Mouse (Mus musculus) neural tube, embryonic 14.5 days (tissue): ENCODE measurements around the gene Bbox1. TPM values are rescaled to one million over a fixed set of nuclear protein-coding genes. Genes with fewer than 3 reads are reported as not detected.
A peak's percentile ranks its signal among the peaks of the same experiment; 100 is the strongest.

Source experiments
- ATAC-seq: fragments of 200-750 bp; cut with Nextera tagmentation; 2 replicates; pipeline ENCODE4 v1.8.0; 2017; ENCODE audit warnings: low read depth, mild to moderate bottlenecking, moderate TSS enrichment, moderate library complexity
- H3K27ac ChIP-seq: fragments of 300-500 bp; sonication (generic); 2 replicates; pipeline ENCODE4 v1.5.1; 2014; ENCODE audit warnings: low read depth, mild to moderate bottlenecking, control low read depth, low read length, moderate library complexity, mixed read lengths
- H3K27me3 ChIP-seq: fragments of 300-500 bp; sonication (generic); 2 replicates; pipeline ENCODE4 v1.6.1; 2014; ENCODE audit warnings: low read length; ENCODE audit not compliant: control insufficient read depth, insufficient read depth
- H3K36me3 ChIP-seq: fragments of 300-500 bp; sonication (generic); 2 replicates; pipeline ENCODE4 v1.6.1; 2014; ENCODE audit warnings: low read length, mixed read lengths; ENCODE audit not compliant: control insufficient read depth, insufficient read depth
- H3K4me1 ChIP-seq: fragments of 300-500 bp; sonication (generic); 2 replicates; pipeline ENCODE4 v1.6.1; 2014; ENCODE audit warnings: low read length; ENCODE audit not compliant: control insufficient read depth, insufficient read depth
- H3K4me2 ChIP-seq: fragments of 300-500 bp; sonication (generic); 2 replicates; pipeline ENCODE4 v1.6.1; 2014; ENCODE audit warnings: mild to moderate bottlenecking, low read depth, low read length, control low read depth
- H3K4me3 ChIP-seq: fragments of 300-500 bp; sonication (generic); 2 replicates; pipeline ENCODE4 v1.5.1; 2014; ENCODE audit warnings: low read depth, low read length, control low read depth, mixed read lengths
- H3K9ac ChIP-seq: fragments of 300-500 bp; sonication (generic); replicated peaks from 2 replicates; pipeline ENCODE4 v1.6.1; 2014; ENCODE audit warnings: low read depth, mild to moderate bottlenecking, control low read depth, low read length, mixed read lengths
- H3K9me3 ChIP-seq: fragments of 300-500 bp; sonication (generic); 2 replicates; pipeline ENCODE4 v1.6.1; 2016; ENCODE audit warnings: low read length; ENCODE audit not compliant: control insufficient read depth
- WGBS: fragments of 180-500 bp; shearing (Covaris S2); extraction: QIAGEN DNeasy Blood & Tissue Kit; methylation state at CpG from one replicate; pipeline ENCODE4 v1.1.7; 2014; 5-methylcytosine and 5-hydroxymethylcytosine counted together
- polyA plus RNA-seq: library from polyadenylated mRNA; unstranded; fragments of >200 nt; fragmentation: Nextera tagmentation; extraction: Ambion mirVana; gene quantifications from 2 replicates; pipeline ENCODE4 v1.2.1, GENCODE M21; 2014

Gene Bbox1
- polyA plus RNA-seq = 0.14 and 0.33 TPM in 2 replicates

GRCm38 (mm10) chr2:110314509-110315155, at the start of gene Bbox1:
Gene Bbox1 (minus strand): TSS chr2:110314560.
- Histone ChIP-seq H3K4me1 (no peaks in the 10 kb centered on the region), H3K36me3 (no peaks in the 10 kb centered on the region), H3K9ac (no peak within 1 kb of the TSS), H3K27ac (no peak within 1 kb of the TSS), H3K27me3 (no peaks in the 10 kb centered on the region), H3K4me3 (no peak within 1 kb of the TSS), H3K4me2 (no peak within 1 kb of the TSS), H3K9me3 (no peaks in the 10 kb centered on the region)
- no peak for ATAC-seq
- 80% methylated on average over 6 of the region's 6 CpGs for WGBS

GRCm38 (mm10) chr2:110363855-110364254, 49.5 kb upstream of the Bbox1 start:
- WGBS = 81% methylated on average over 3 of the region's 3 CpGs
- Histone ChIP-seq H3K36me3 (no peaks in the 10 kb centered on the region), H3K27me3 (no peaks in the 10 kb centered on the region), H3K4me3 (no peak overlapping the region), H3K27ac (no peak overlapping the region), H3K9me3 (no peaks in the 10 kb centered on the region), H3K9ac (no peak overlapping the region), H3K4me2 (no peak overlapping the region), H3K4me1 (no peaks in the 10 kb centered on the region)
- no peak for ATAC-seq

GRCm38 (mm10) chr2:110362432-110363283, 48.3 kb upstream of the Bbox1 start, which contains the start of gene Fibin:
Gene Fibin (minus strand): TSS chr2:110363183.
- no peak within 1 kb of the TSS for H3K27ac ChIP-seq
- WGBS = 2% methylated on average over 33 of the region's 33 CpGs

GRCm38 (mm10) chr2:110353302-110353970, 39.1 kb upstream of the Bbox1 start:
- WGBS = 74% methylated on average over 5 of the region's 5 CpGs
- H3K4me3 ChIP-seq = no peak overlapping the region
- no peak overlapping the region for H3K4me2 ChIP-seq
- H3K4me1 ChIP-seq = no peaks in the 10 kb centered on the region
- H3K27me3 ChIP-seq = no peaks in the 10 kb centered on the region
- H3K36me3 ChIP-seq = no peaks in the 10 kb centered on the region
- no peaks in the 10 kb centered on the region for H3K9me3 ChIP-seq
- H3K9ac ChIP-seq = no peak overlapping the region
- no peak overlapping the region for H3K27ac ChIP-seq
- ATAC-seq = no peak; the same call in 1 of the 2 replicates

More at GRCm38 (mm10) chr2:110362432-110363283, 48.3 kb upstream of the Bbox1 start, which contains the start of gene Fibin:
- Histone ChIP-seq H3K4me1 (no peaks in the 10 kb centered on the region), H3K4me2 (peak within 1 kb of the TSS; percentile 95), H3K4me3 (peak within 1 kb of the TSS; percentile 44), H3K9ac (peak within 1 kb of the TSS; percentile 56), H3K36me3 (no peaks in the 10 kb centered on the region), H3K9me3 (no peaks in the 10 kb centered on the region), H3K27me3 (no peaks in the 10 kb centered on the region)
- ATAC-seq = peak; percentile 86

GRCm38 (mm10) chr2:110351843-110352251, 37.5 kb upstream of the Bbox1 start:
- H3K4me2 ChIP-seq = no peak overlapping the region
- no peaks in the 10 kb centered on the region for H3K9me3 ChIP-seq
- H3K27me3 ChIP-seq = no peaks in the 10 kb centered on the region
- H3K36me3 ChIP-seq = no peaks in the 10 kb centered on the region
- no peak overlapping the region for H3K27ac ChIP-seq
- 35% methylated on average over 5 of the region's 5 CpGs for WGBS
- H3K9ac ChIP-seq = no peak overlapping the region
- no peaks in the 10 kb centered on the region for H3K4me1 ChIP-seq
- H3K4me3 ChIP-seq = no peak overlapping the region
- ATAC-seq = peak; percentile 28; the same call in 1 of the 2 replicates

GRCm38 (mm10) chr2:110351406-110351805, 37.0 kb upstream of the Bbox1 start:
- Histone ChIP-seq H3K9ac (no peak overlapping the region), H3K27me3 (no peaks in the 10 kb centered on the region), H3K4me2 (no peak overlapping the region), H3K4me1 (no peaks in the 10 kb centered on the region), H3K4me3 (no peak overlapping the region), H3K27ac (no peak overlapping the region), H3K9me3 (no peaks in the 10 kb centered on the region), H3K36me3 (no peaks in the 10 kb centered on the region)
- 68% methylated on average over 1 of the region's 1 CpGs for WGBS
- no peak for ATAC-seq

- ATAC-seq = no peak
- Histone ChIP-seq H3K4me2 (no peak overlapping the region), H3K4me3 (no peak overlapping the region), H3K36me3 (no peaks in the 10 kb centered on the region), H3K9me3 (no peaks in the 10 kb centered on the region), H3K4me1 (no peaks in the 10 kb centered on the region), H3K27ac (no peak overlapping the region), H3K27me3 (no peaks in the 10 kb centered on the region), H3K9ac (no peak overlapping the region)
Observed at GRCm38 (mm10) chr2:110328953-110329352, 14.6 kb upstream of the Bbox1 start.

- Histone ChIP-seq H3K4me3 (no peak overlapping the region), H3K36me3 (no peaks in the 10 kb centered on the region), H3K27me3 (no peaks in the 10 kb centered on the region), H3K4me1 (no peaks in the 10 kb centered on the region), H3K9ac (no peak overlapping the region), H3K4me2 (no peak overlapping the region), H3K27ac (no peak overlapping the region), H3K9me3 (no peaks in the 10 kb centered on the region)
- no peak for ATAC-seq
- 80% methylated on average over 4 of the region's 4 CpGs for WGBS
Observed at GRCm38 (mm10) chr2:110319949-110320348, 5.6 kb upstream of the Bbox1 start.
